Mouse (Mus musculus): Measurements from ENCODE around the gene Gnb2. TPM values are rescaled to one million over a fixed set of nuclear protein-coding genes. Genes with fewer than 3 reads are reported as not detected.

Gnb2 gene
- total and polyA plus RNA-seq, 3 experiments = 548 to 550 TPM; not detected in 1

DNA sequence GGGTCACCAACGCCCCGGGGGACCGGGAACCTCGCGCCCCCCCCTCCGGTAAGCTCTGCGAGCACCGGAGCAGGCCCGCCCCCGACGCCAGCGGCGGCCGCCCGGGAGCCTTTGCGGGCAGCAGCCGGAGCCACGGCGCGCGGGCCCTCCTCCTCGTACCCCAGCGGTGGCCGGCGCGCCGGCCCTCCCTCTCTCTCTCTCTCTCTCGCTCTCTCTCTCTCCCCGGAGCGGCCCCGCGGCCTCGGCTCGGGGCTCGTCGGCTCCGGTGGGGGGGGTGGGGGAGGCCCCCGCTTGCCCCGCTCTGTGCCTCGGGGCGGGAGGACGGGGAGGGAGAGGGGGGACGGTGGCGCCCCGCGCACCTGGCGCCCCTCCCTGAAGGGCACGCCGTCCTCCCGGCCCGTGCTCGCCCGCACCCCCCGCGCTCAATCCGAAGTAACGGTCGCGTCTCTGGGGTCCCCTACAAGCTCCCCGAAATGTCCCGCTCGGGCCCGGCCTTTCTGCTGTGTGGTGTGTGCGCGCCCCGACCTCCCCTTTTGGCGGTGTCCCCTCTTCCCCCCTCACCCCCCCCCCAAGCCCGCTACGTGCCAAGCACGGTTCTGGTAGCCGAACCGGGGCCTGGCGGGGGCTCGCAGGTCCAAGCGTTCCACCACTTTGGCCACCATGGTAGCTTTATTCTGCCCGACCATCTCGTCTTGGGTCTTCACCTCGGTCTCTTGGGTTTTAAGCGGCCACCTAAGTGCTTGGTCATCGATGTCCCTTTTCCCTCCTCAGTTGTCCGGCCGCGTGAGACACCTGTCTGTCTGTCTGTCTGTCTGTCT, 22.5 kb downstream of the Gnb2 start:
- H3K4me3 ChIP-seq (ENCODE audit: control insufficient read depth in 1 of 2, insufficient read depth in 1 of 2, low read depth in 2 of 2, low read length in 2 of 2) = peak overlapping the region; percentile 67 to 88
- DNase-seq (ENCODE audit: low read depth, low spot score) = peak; percentile 35
- no peaks in the 10 kb centered on the region for H3K27me3 ChIP-seq (ENCODE audit: control insufficient read depth in 1 of 2, insufficient read depth in 2 of 2, low read length in 2 of 2)
- TF ChIP-seq ZKSCAN1 (IDR thresholded peaks at IDR 0.05; ENCODE audit: low read depth, low read length) (no peak), HCFC1 (IDR thresholded peaks at IDR 0.05; ENCODE audit: low read depth, low read length) (0 out of 2 replicates have a peak, but pooled peaks have one; percentile 30), NELFE (IDR thresholded peaks at IDR 0.05; ENCODE audit: low read depth, low read length) (0 out of 2 replicates have a peak, but pooled peaks have one; percentile 15), SIN3A (IDR thresholded peaks at IDR 0.05; ENCODE audit: low read length) (0 out of 2 replicates have a peak, but pooled peaks have one; percentile 17), USF1 (IDR thresholded peaks at IDR 0.05; ENCODE audit: low read depth, low read length) (0 out of 2 replicates have a peak, but pooled peaks have one; percentile 36), MYB (IDR thresholded peaks at IDR 0.05; ENCODE audit: low read depth, low read length) (no peak)
- H3K27ac ChIP-seq (ENCODE audit: control insufficient read depth, low read depth, low read length) = peak overlapping the region; percentile 26; the same call in 1 of the 2 replicates
- H3K9ac ChIP-seq (ENCODE audit: control insufficient read depth, low read depth, low read length, poor library complexity, severe bottlenecking) = peak overlapping the region; percentile 96
- peaks cover 4 to 19% of the 10 kb centered on the region in 2 experiments for H3K4me1 ChIP-seq (ENCODE audit: control insufficient read depth in 1 of 2, insufficient read depth in 2 of 2, low read length in 2 of 2)
- H3K9me3 ChIP-seq (replicated peaks; ENCODE audit: insufficient read depth, low read length) = no peaks in the 10 kb centered on the region
- H3K36me3 ChIP-seq (ENCODE audit: control insufficient read depth in 1 of 2, insufficient read depth in 2 of 2, low read length in 2 of 2) = peaks cover 0 to 17% of the 10 kb centered on the region in 2 experiments; a peak in 2 of 4 replicates
- peaks cover 44% of the 10 kb centered on the region for H3K79me2 ChIP-seq (ENCODE audit: control insufficient read depth, insufficient read depth, low read length, poor library complexity)

- peak; percentile 69 for DNase-seq (ENCODE audit: low read depth, low spot score)
- peaks cover 42% of the 10 kb centered on the region for H3K79me2 ChIP-seq (ENCODE audit: control insufficient read depth, insufficient read depth, low read length, poor library complexity)
- peak overlapping the region; percentile 96 for H3K9ac ChIP-seq (ENCODE audit: control insufficient read depth, low read depth, low read length, poor library complexity, severe bottlenecking)
- no peaks in the 10 kb centered on the region for H3K9me3 ChIP-seq (replicated peaks; ENCODE audit: insufficient read depth, low read length)
- peaks cover 0 to 17% of the 10 kb centered on the region in 2 experiments; a peak in 2 of 4 replicates for H3K36me3 ChIP-seq (ENCODE audit: control insufficient read depth in 1 of 2, insufficient read depth in 2 of 2, low read length in 2 of 2)
- no peaks in the 10 kb centered on the region for H3K27me3 ChIP-seq (ENCODE audit: control insufficient read depth in 1 of 2, insufficient read depth in 2 of 2, low read length in 2 of 2)
- peak overlapping the region; percentile 59 for H3K4me3 ChIP-seq (ENCODE audit: control insufficient read depth in 1 of 2, insufficient read depth in 1 of 2, low read depth in 2 of 2, low read length in 2 of 2)
- peaks cover 4 to 19% of the 10 kb centered on the region in 2 experiments for H3K4me1 ChIP-seq (ENCODE audit: control insufficient read depth in 1 of 2, insufficient read depth in 2 of 2, low read length in 2 of 2)
- no peak overlapping the region for H3K27ac ChIP-seq (ENCODE audit: control insufficient read depth, low read depth, low read length)
- TF ChIP-seq ETS1 (IDR thresholded peaks at IDR 0.05; ENCODE audit: low read depth, low read length) = no peak
- no peak for TF ChIP-seq ZMIZ1 (IDR thresholded peaks at IDR 0.05; ENCODE audit: low read depth, low read length)
- TF ChIP-seq JUND (IDR thresholded peaks at IDR 0.05; ENCODE audit: low read depth, low read length) = no peak
- TF ChIP-seq MAX (IDR thresholded peaks at IDR 0.05; ENCODE audit: low read length) = peak; percentile 55; the same call in 1 of the 2 replicates
- no peak for TF ChIP-seq POLR2A (IDR thresholded peaks at IDR 0.05; ENCODE audit: control insufficient read depth in 1 of 2, insufficient read depth in 1 of 2, low read depth in 1 of 2, low read length in 2 of 2, poor library complexity in 1 of 2)
- TF ChIP-seq TCF12 (IDR thresholded peaks at IDR 0.05; ENCODE audit: low read depth, low read length) = no peak
- 0 out of 2 replicates have a peak, but pooled peaks have one; percentile 31 for TF ChIP-seq RCOR1 (IDR thresholded peaks at IDR 0.05; ENCODE audit: low read depth, low read length)
- TF ChIP-seq TBP (IDR thresholded peaks at IDR 0.05; ENCODE audit: low read depth, low read length) = no peak
- no peak for TF ChIP-seq ELF1 (IDR thresholded peaks at IDR 0.05; ENCODE audit: low read depth, low read length)
- TF ChIP-seq TAL1 (IDR thresholded peaks at IDR 0.05; ENCODE audit: low read length) = no peak
- TF ChIP-seq SIN3A (IDR thresholded peaks at IDR 0.05; ENCODE audit: low read length) = no peak
- peak; percentile 62 for TF ChIP-seq MXI1 (IDR thresholded peaks at IDR 0.05; ENCODE audit: low read depth, low read length)
- TF ChIP-seq MEF2A (IDR thresholded peaks at IDR 0.05; ENCODE audit: extremely low read depth, insufficient replicate concordance, low read depth, low read length, poor library complexity, severe bottlenecking) = no peak
- no peak for TF ChIP-seq CHD2 (IDR thresholded peaks at IDR 0.05; ENCODE audit: low read length)
- TF ChIP-seq GABPA (IDR thresholded peaks at IDR 0.05; ENCODE audit: low read depth, low read length) = no peak
- TF ChIP-seq CHD1 (IDR thresholded peaks at IDR 0.05; ENCODE audit: low read depth, low read length) = no peak
- TF ChIP-seq NRF1 (IDR thresholded peaks at IDR 0.05; ENCODE audit: insufficient read depth, low read depth, low read length, poor library complexity, severe bottlenecking) = no peak
- TF ChIP-seq SMC3 (IDR thresholded peaks at IDR 0.05; ENCODE audit: low read depth, low read length) = no peak
- peak; percentile 44; the same call in 1 of the 2 replicates for TF ChIP-seq NELFE (IDR thresholded peaks at IDR 0.05; ENCODE audit: low read depth, low read length)
- TF ChIP-seq ZNF384 (IDR thresholded peaks at IDR 0.05; ENCODE audit: low read depth, low read length) = no peak
- TF ChIP-seq MAZ (IDR thresholded peaks at IDR 0.05; ENCODE audit: low read depth, low read length) = peak; percentile 84
- TF ChIP-seq ZC3H11A (IDR thresholded peaks at IDR 0.05; ENCODE audit: low read depth, low read length) = no peak
- TF ChIP-seq USF2 (IDR thresholded peaks at IDR 0.05; ENCODE audit: borderline replicate concordance in 1 of 2, insufficient read depth in 1 of 2, low read depth in 1 of 2, low read length in 2 of 2) = peak; percentile 50 to 89; a peak in 3 of 4 replicates
- no peak for TF ChIP-seq MYC (IDR thresholded peaks at IDR 0.05; ENCODE audit: low read depth, low read length)
- TF ChIP-seq POLR2AphosphoS2 (IDR thresholded peaks at IDR 0.05; ENCODE audit: low read length) = no peak
These were observed 23.3 kb downstream of the Gnb2 start for GRCm38 (mm10) chr5:137510014-137510501.
